9 mouse cellular contexts compared by ENCODE assay signal in the genomic region with DNA sequence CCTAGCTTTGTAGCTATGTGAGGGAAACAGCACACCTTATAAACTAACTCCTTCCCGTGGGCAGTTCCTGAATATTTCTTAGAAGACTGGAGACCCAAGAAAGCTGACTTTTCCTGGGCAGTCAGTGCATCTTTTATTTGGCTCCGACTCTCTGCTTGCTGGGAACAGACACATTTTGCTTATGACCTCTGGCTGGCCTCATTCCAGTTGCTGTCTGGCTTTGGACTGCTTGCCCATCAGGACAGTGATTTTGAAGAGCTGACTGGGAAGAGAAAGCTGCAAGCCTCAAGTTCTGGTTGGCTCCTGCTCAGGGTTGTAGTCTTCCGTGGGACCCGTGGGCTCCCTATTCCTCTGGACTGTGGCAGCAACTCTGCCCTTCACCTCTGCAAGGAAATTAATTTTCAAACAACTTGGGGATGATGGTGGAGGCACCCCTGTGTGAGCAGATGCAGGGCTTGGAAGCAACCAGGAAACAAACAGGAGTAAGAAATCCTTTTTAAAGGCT. TPM values are rescaled to one million over a fixed set of nuclear protein-coding genes. Genes with fewer than 3 reads are reported as not detected.
DNase-seq lines count a peak whose midpoint lies in the region; ATAC-seq and TF ChIP-seq lines count a peak whose summit lies in the region.
"Had no signal": no experiment of that assay in that cellular context is flagged by ENCODE, and none has a peak within 500 bp of the region (broad histone marks: within the 10 kb centered on the region; RNA-seq: fewer than 3 reads in every experiment).

No protein-coding gene starts in this region.

- no peaks in the 10 kb centered on the region for H3K9me3 ChIP-seq in embryonic facial prominence, embryonic 14.5 days (ENCODE audit: control insufficient read depth, low read length)

- no peak for ATAC-seq in embryonic facial prominence, embryonic 14.5 days (ENCODE audit: low read depth)

- no peak for TF ChIP-seq CTCF in cerebellum, adult 2 months (IDR thresholded peaks at IDR 0.05; ENCODE audit: borderline replicate concordance, insufficient read depth, low read depth, low read length)

- WGBS in cerebellum, adult 2 months, result 57% methylated on average over 4 of the region's 4 CpGs
- 50% methylated on average over 4 of the region's 4 CpGs for WGBS in embryonic facial prominence, embryonic 14.5 days

- no peaks in the 10 kb centered on the region for H3K27me3 ChIP-seq in cerebellum, adult 2 months (ENCODE audit: control insufficient read depth, insufficient read depth, low read length)
- peaks cover 68% of the 10 kb centered on the region for H3K27me3 ChIP-seq in embryonic facial prominence, embryonic 14.5 days (replicated peaks; ENCODE audit: control insufficient read depth, insufficient read depth, low read length)

- no peak overlapping the region for H3K27ac ChIP-seq in cerebellum, adult 2 months (ENCODE audit: insufficient read depth, low read length)
- H3K27ac ChIP-seq in embryonic facial prominence, embryonic 14.5 days (replicated peaks; ENCODE audit: low read depth, low read length), result no peak overlapping the region

- TF ChIP-seq POLR2A in cerebellum, adult 2 months (IDR thresholded peaks at IDR 0.05; ENCODE audit: borderline replicate concordance, insufficient read depth, low read length), result no peak

- H3K4me3 ChIP-seq in cerebellum, adult 2 months (replicated peaks; ENCODE audit: insufficient read depth, low read depth, low read length), result no peak overlapping the region
- H3K4me3 ChIP-seq in embryonic facial prominence, embryonic 14.5 days (ENCODE audit: low read depth, low read length), result peak overlapping the region; percentile 60; the same call in 1 of the 2 replicates

- peak; percentile 41 for DNase-seq in kidney, postnatal 10 days
- no peak for DNase-seq in kidney, adult 8-10 months
- peak; percentile 19 to 26 for DNase-seq in cerebellum, adult 2 months
- DNase-seq in embryonic facial prominence, embryonic 14.5 days (ENCODE audit: low spot score), result no peak
- peak; percentile 19 to 41 for DNase-seq in lung, postnatal 4 days
- no peak for DNase-seq in layer of hippocampus, postnatal 25 days (ENCODE audit: extremely low spot score in 1 of 2, low spot score in 1 of 2)
- DNase-seq in gastrocnemius, postnatal 14 days, result no peak
- no peak for DNase-seq in spleen, adult 18-20 months

- H3K4me1 ChIP-seq in cerebellum, adult 2 months (ENCODE audit: control insufficient read depth, insufficient read depth, low read length), result peaks cover 2% of the 10 kb centered on the region
- peaks cover 3% of the 10 kb centered on the region; the same call in 1 of the 2 replicates for H3K4me1 ChIP-seq in embryonic facial prominence, embryonic 14.5 days (ENCODE audit: control insufficient read depth, insufficient read depth, low read length)

- H3K4me2 ChIP-seq in embryonic facial prominence, embryonic 14.5 days (ENCODE audit: low read depth, low read length), result peak overlapping the region; percentile 99; the same call in 1 of the 2 replicates

- no peaks in the 10 kb centered on the region for H3K36me3 ChIP-seq in embryonic facial prominence, embryonic 14.5 days (ENCODE audit: control insufficient read depth, insufficient read depth, low read length)

- intact Hi-C loops in gastrocnemius, postnatal 14 days (cut with DNase I; ENCODE audit: low total_unique reads), result no loop called here

- no peak overlapping the region for H3K9ac ChIP-seq in embryonic facial prominence, embryonic 14.5 days (ENCODE audit: low read depth, low read length)

RNA-seq across cellular contexts. Expression of a gene that starts 1.7 kb away (rescaled TPM):
- polyA plus RNA-seq in cerebellum, adult 2 months (2012; rRNA removed), result 22.4 and 23.9 TPM in 2 replicates
- 0.09 and 0.14 TPM in 2 replicates for polyA plus RNA-seq in embryonic facial prominence, embryonic 14.5 days (2014; fragmentation: Nextera tagmentation; extraction: Ambion mirVana)
- 10 to 100 TPM; 13.7 to 14.2 TPM for total RNA-seq in layer of hippocampus, postnatal 25 days (2021)
- total RNA-seq in gastrocnemius, postnatal 14 days (2021), result not detected
- total RNA-seq: megakaryocyte, adult 5-6 weeks had no signal

RNA-seq across cellular contexts. Expression of a gene that starts 56.4 kb away (rescaled TPM):
- polyA plus RNA-seq in cerebellum, adult 2 months (2012; rRNA removed), result 7.4 and 8.0 TPM in 2 replicates
- polyA plus RNA-seq in embryonic facial prominence, embryonic 14.5 days (2014; fragmentation: Nextera tagmentation; extraction: Ambion mirVana), result 0.24 TPM in 1 of 2 replicates, not detected in the other
- 10 to 100 TPM; 10.4 to 11.6 TPM for total RNA-seq in layer of hippocampus, postnatal 25 days (2021)
- 1 to 10 TPM; 2.4 to 2.5 TPM for total RNA-seq in gastrocnemius, postnatal 14 days (2021)

Comparison
In these comparisons a context has a peak if more than half of its experiments do, and no peak if none do; other contexts are left out.
1. DNase-seq: peak in kidney, postnatal 10 days (single experiment), cerebellum, adult 2 months (2 of 2) and lung, postnatal 4 days (2 of 2); none in kidney, adult 8-10 months (0 of 2), embryonic facial prominence, embryonic 14.5 days (single experiment), layer of hippocampus, postnatal 25 days (0 of 2), gastrocnemius, postnatal 14 days (single experiment) and spleen, adult 18-20 months (0 of 2).
2. RNA of a gene that starts 1.7 kb away (total RNA-seq): 13.7 to 14.2 TPM in layer of hippocampus, postnatal 25 days; not detected in gastrocnemius, postnatal 14 days; every median in the first group is over 10 times any median in the second.